14 mouse cellular contexts compared by ENCODE assay signal in the genomic region with DNA sequence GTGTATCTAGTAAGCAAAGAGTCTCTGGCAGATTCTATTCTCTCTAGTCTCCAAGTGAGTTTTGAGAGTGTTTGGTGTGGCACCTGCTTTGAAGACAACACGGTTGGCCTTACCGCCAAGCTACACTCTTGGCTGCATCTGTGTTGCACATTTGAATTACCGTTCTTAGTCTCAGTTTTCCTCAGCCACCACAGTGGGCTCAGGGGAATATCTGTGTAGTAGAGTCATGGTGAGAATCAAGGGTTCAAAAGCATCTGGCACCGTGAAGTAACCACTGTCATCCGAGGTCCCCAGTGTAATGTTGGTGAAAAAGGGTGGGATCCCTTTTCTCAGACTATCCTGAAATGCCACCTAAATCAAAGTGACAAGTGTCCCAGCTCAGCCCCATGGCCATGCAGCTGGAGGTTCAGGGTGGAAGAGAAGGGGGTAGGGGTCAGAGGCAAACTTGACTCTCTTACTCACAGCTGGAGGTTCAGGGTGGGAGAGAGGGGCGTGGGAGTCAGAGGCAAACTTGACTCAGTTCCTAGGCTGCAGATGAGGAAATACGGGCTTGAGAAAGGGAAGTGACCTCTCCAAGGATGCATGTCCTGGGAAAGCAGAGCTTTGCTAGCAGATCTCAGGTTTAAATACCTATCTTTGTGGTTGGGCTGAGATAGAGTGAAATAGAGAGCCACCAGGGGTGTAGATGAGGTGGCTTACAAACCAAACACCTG. TPM values are rescaled to one million over a fixed set of nuclear protein-coding genes. Genes with fewer than 3 reads are reported as not detected.
DNase-seq lines count a peak whose midpoint lies in the region; ATAC-seq and TF ChIP-seq lines count a peak whose summit lies in the region.
"Had no signal": no experiment of that assay in that cellular context is flagged by ENCODE, and none has a peak within 500 bp of the region (broad histone marks: within the 10 kb centered on the region; RNA-seq: fewer than 3 reads in every experiment).

No protein-coding gene starts in this region.

- H3K9ac ChIP-seq in heart, embryonic 16.5 days (ENCODE audit: low read length): no peak overlapping the region
- no peak overlapping the region for H3K9ac ChIP-seq in embryonic facial prominence, embryonic 14.5 days (ENCODE audit: low read depth, low read length)
- H3K9ac ChIP-seq: lung, embryonic 14.5 days had no signal

- no peak for ATAC-seq in heart, embryonic 16.5 days (replicated peaks; ENCODE audit: extremely low read depth, insufficient read depth, low FRiP score)
- ATAC-seq in embryonic facial prominence, embryonic 14.5 days (ENCODE audit: low read depth): no peak

- no peak for DNase-seq in heart, adult 18-20 months
- no peak for DNase-seq in spleen, adult 2 months (ENCODE audit: low read depth in 1 of 2, low spot score in 2 of 2)
- DNase-seq in spleen, postnatal 14 days (ENCODE audit: low spot score in 2 of 2): no peak
- DNase-seq in embryonic facial prominence, embryonic 14.5 days (ENCODE audit: low spot score): no peak
- DNase-seq in splenic B cell, adult 2 months (ENCODE audit: low read depth, low spot score): peak; percentile 26
- no peak for DNase-seq in layer of hippocampus, adult 2 months (ENCODE audit: low spot score in 2 of 2)
- DNase-seq: adrenal gland, adult 8-10 months; cerebellum, adult 9-11 months; gastrocnemius, postnatal 10 days; heart, postnatal 36 days; lung, embryonic 14.5 days had no signal

- no peak for TF ChIP-seq CTCF in spleen, adult 2 months (IDR thresholded peaks at IDR 0.05; ENCODE audit: extremely low read depth, insufficient read depth, insufficient read length, insufficient replicate concordance)
- no peak for TF ChIP-seq CTCF in layer of hippocampus, adult 2 months (conservative IDR thresholded peaks at IDR 0.05)

- no peak overlapping the region for H3K4me3 ChIP-seq in heart, embryonic 16.5 days (ENCODE audit: low read length)
- peak overlapping the region; percentile 72 for H3K4me3 ChIP-seq in spleen, adult 2 months (ENCODE audit: extremely low read depth, insufficient read depth, insufficient read length)
- no peak overlapping the region for H3K4me3 ChIP-seq in embryonic facial prominence, embryonic 14.5 days (ENCODE audit: low read depth, low read length)
- no peak overlapping the region for H3K4me3 ChIP-seq in layer of hippocampus, adult 2 months
- H3K4me3 ChIP-seq: neural tube, embryonic 13.5 days had no signal

- no peak for TF ChIP-seq POLR2A in spleen, adult 2 months (IDR thresholded peaks at IDR 0.05; ENCODE audit: low read depth, low read length)

- 77% methylated on average over 7 of the region's 7 CpGs for WGBS in heart, embryonic 16.5 days
- 30% methylated on average over 7 of the region's 7 CpGs for WGBS in spleen, adult 2 months
- WGBS in embryonic facial prominence, embryonic 14.5 days: 72% methylated on average over 7 of the region's 7 CpGs

- H3K27ac ChIP-seq in heart, embryonic 16.5 days (ENCODE audit: low read length): no peak overlapping the region
- H3K27ac ChIP-seq in spleen, adult 2 months (ENCODE audit: insufficient read depth, low read length): peak overlapping the region; percentile 91
- H3K27ac ChIP-seq in embryonic facial prominence, embryonic 14.5 days (replicated peaks; ENCODE audit: low read depth, low read length): no peak overlapping the region
- H3K27ac ChIP-seq in layer of hippocampus, adult 2 months: no peak overlapping the region
- H3K27ac ChIP-seq: neural tube, embryonic 13.5 days had no signal

- H3K9me3 ChIP-seq in heart, embryonic 16.5 days (replicated peaks; ENCODE audit: control insufficient read depth, low read length): no peaks in the 10 kb centered on the region
- H3K9me3 ChIP-seq in embryonic facial prominence, embryonic 14.5 days (ENCODE audit: control insufficient read depth, low read length): no peaks in the 10 kb centered on the region
- H3K9me3 ChIP-seq: neural tube, embryonic 13.5 days had no signal

- H3K36me3 ChIP-seq in heart, embryonic 16.5 days (ENCODE audit: control insufficient read depth, insufficient read depth): no peaks in the 10 kb centered on the region
- peaks cover 12% of the 10 kb centered on the region for H3K36me3 ChIP-seq in spleen, adult 2 months (ENCODE audit: control insufficient read depth, insufficient read depth, low read length)
- H3K36me3 ChIP-seq in embryonic facial prominence, embryonic 14.5 days (ENCODE audit: control insufficient read depth, insufficient read depth, low read length): no peaks in the 10 kb centered on the region
- H3K36me3 ChIP-seq in splenic B cell, adult 2 months (ENCODE audit: control insufficient read depth, insufficient read depth, low read length, poor library complexity, severe bottlenecking): peaks cover 10% of the 10 kb centered on the region; the same call in 1 of the 2 replicates
- H3K36me3 ChIP-seq: neural tube, embryonic 13.5 days had no signal

- H3K4me2 ChIP-seq in heart, embryonic 16.5 days (ENCODE audit: low read depth, low read length): peak overlapping the region; percentile 68
- peak overlapping the region; percentile 42 for H3K4me2 ChIP-seq in embryonic facial prominence, embryonic 14.5 days (ENCODE audit: low read depth, low read length)

- peaks cover 4% of the 10 kb centered on the region for H3K4me1 ChIP-seq in heart, embryonic 16.5 days (ENCODE audit: control insufficient read depth, insufficient read depth, low read length)
- peaks cover 7% of the 10 kb centered on the region; the same call in 1 of the 2 replicates for H3K4me1 ChIP-seq in spleen, adult 2 months (ENCODE audit: control insufficient read depth, insufficient read depth, insufficient read length)
- no peaks in the 10 kb centered on the region for H3K4me1 ChIP-seq in embryonic facial prominence, embryonic 14.5 days (ENCODE audit: control insufficient read depth, insufficient read depth, low read length)

- H3K27me3 ChIP-seq in heart, embryonic 16.5 days (ENCODE audit: control insufficient read depth, insufficient read depth, low read length): peaks cover 10% of the 10 kb centered on the region; the same call in 1 of the 2 replicates
- H3K27me3 ChIP-seq in spleen, adult 2 months (ENCODE audit: control insufficient read depth, insufficient read depth, low read length): no peaks in the 10 kb centered on the region
- H3K27me3 ChIP-seq in embryonic facial prominence, embryonic 14.5 days (replicated peaks; ENCODE audit: control insufficient read depth, insufficient read depth, low read length): 0 out of 2 replicates have a peak, but pooled peaks cover 4% of the 10 kb centered on the region
- H3K27me3 ChIP-seq in splenic B cell, adult 2 months (ENCODE audit: control insufficient read depth, insufficient read depth, low read length, poor library complexity, severe bottlenecking): no peaks in the 10 kb centered on the region

RNA-seq across cellular contexts. Expression of a gene that starts 9.1 kb away (rescaled TPM):
- 1.7 and 2.7 TPM in 2 replicates for polyA plus RNA-seq in heart, embryonic 16.5 days (2015; fragmentation: Nextera tagmentation; extraction: Ambion mirVana)
- 1 to 10 TPM; 1.3 to 3.9 TPM for total RNA-seq in heart, adult 18-20 months (2021)
- 82.2 and 98.8 TPM in 2 replicates for polyA plus RNA-seq in spleen, adult 2 months (2012; rRNA removed)
- polyA plus RNA-seq in embryonic facial prominence, embryonic 14.5 days (2014; fragmentation: Nextera tagmentation; extraction: Ambion mirVana): 0.29 and 0.35 TPM in 2 replicates
- under 1 TPM in 1 of 2 experiments, not detected in 1; 0.27 TPM for total RNA-seq in layer of hippocampus, adult 2 months (2021)

RNA-seq across cellular contexts. Expression of a gene that starts 41.8 kb away (rescaled TPM):
- polyA plus RNA-seq in heart, embryonic 16.5 days (2015; fragmentation: Nextera tagmentation; extraction: Ambion mirVana): 3.2 and 3.3 TPM in 2 replicates
- under 1 TPM; 0.10 to 0.26 TPM for total RNA-seq in heart, adult 18-20 months (2021)
- 0.29 and 0.32 TPM in 2 replicates for polyA plus RNA-seq in spleen, adult 2 months (2012; rRNA removed)
- 13.2 and 14.7 TPM in 2 replicates for polyA plus RNA-seq in embryonic facial prominence, embryonic 14.5 days (2014; fragmentation: Nextera tagmentation; extraction: Ambion mirVana)
- 10 to 100 TPM; 26.2 to 27.2 TPM for total RNA-seq in layer of hippocampus, adult 2 months (2021)
- total RNA-seq: megakaryocyte-erythroid progenitor cell, adult 5-6 weeks had no signal

RNA-seq across cellular contexts. Expression of a gene that starts 53.9 kb away (rescaled TPM):
- polyA plus RNA-seq in heart, embryonic 16.5 days (2015; fragmentation: Nextera tagmentation; extraction: Ambion mirVana): 14.0 and 17.5 TPM in 2 replicates
- total RNA-seq in heart, adult 18-20 months (2021): 10 to 100 TPM; 29.7 to 33.3 TPM
- 40.8 and 55.1 TPM in 2 replicates for polyA plus RNA-seq in spleen, adult 2 months (2012; rRNA removed)
- polyA plus RNA-seq in embryonic facial prominence, embryonic 14.5 days (2014; fragmentation: Nextera tagmentation; extraction: Ambion mirVana): 28.0 and 30.3 TPM in 2 replicates
- total RNA-seq in layer of hippocampus, adult 2 months (2021): 10 to 100 TPM; 61.8 to 63.1 TPM

RNA-seq across cellular contexts. Expression of a gene that starts 56.2 kb away (rescaled TPM):
- polyA plus RNA-seq in heart, embryonic 16.5 days (2015; fragmentation: Nextera tagmentation; extraction: Ambion mirVana): 30.8 and 32.6 TPM in 2 replicates
- total RNA-seq in heart, adult 18-20 months (2021): 10 to 100 TPM; 54.5 to 57.2 TPM
- polyA plus RNA-seq in spleen, adult 2 months (2012; rRNA removed): 8.2 and 10.0 TPM in 2 replicates
- polyA plus RNA-seq in embryonic facial prominence, embryonic 14.5 days (2014; fragmentation: Nextera tagmentation; extraction: Ambion mirVana): 26.8 and 29.6 TPM in 2 replicates
- 100 to 1,000 TPM in 1 of 2 experiments, 10 to 100 TPM in 1; 98.8 to 105 TPM for total RNA-seq in layer of hippocampus, adult 2 months (2021)

Comparison
In these comparisons a context has a peak if more than half of its experiments do, and no peak if none do; other contexts are left out.
1. RNA of a gene that starts 9.1 kb away (polyA plus RNA-seq): 82.2 to 98.8 TPM in spleen, adult 2 months; 1.7 to 2.7 TPM in heart, embryonic 16.5 days and 0.29 to 0.35 TPM in embryonic facial prominence, embryonic 14.5 days; every median in the first group is over 10 times any median in the second.